Comparison of ENCODE assay signal across 8 mouse cellular contexts in the genomic region with DNA sequence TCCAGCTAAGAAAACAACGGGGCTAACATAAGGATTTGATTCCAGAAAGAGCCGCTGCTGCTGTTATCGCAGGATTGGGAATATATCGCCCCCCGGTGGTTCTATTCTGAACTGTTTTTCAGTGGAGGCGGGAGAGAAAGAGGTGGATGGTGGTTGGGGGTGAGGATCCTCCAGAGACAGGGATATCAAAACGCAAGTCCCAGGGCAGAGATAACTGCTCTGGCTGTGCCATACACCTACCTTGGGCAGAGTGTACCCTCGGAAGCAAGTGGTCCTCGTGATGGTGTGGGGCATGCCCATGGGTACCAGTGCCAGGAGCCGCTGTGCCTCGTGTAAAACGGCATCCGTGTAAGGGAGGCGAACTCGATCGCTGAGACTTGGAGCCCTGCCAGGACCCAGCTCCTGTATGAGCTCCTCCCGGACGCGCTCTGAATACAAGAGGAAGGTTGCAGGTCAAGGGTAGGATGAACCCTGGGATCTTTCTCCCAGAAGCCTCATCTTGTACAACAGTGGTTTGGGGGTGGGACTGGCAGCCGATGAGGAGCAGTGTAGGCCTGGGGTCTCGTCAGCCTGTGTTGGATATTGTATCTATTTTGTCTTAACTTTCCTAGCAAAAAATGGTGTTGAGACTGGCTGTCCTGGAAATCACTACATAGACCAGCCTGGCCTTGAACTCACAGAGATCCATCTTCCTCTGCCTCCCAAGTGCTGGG. TPM values are rescaled to one million over a fixed set of nuclear protein-coding genes. Genes with fewer than 3 reads are reported as not detected.
A peak's percentile ranks its signal among the peaks of the same experiment; 100 is the strongest.
DNase-seq lines count a peak whose midpoint lies in the region; ATAC-seq and TF ChIP-seq lines count a peak whose summit lies in the region.

No protein-coding gene starts in this region.

- H3K4me3 ChIP-seq in ES-E14 (ENCODE audit: insufficient read depth in 1 of 2, low read depth in 1 of 2, low read length in 2 of 2, poor library complexity in 1 of 2, severe bottlenecking in 1 of 2) = peak overlapping the region in 1 of 2 experiments; percentile 28; a peak in 1 of 4 replicates
- H3K4me3 ChIP-seq in forebrain, embryonic 15.5 days = peak overlapping the region; percentile 35
- H3K4me3 ChIP-seq in neural tube, embryonic 15.5 days (replicated peaks) = peak overlapping the region; percentile 27

- peaks cover 0 to 18% of the 10 kb centered on the region in 2 experiments; a peak in 2 of 4 replicates for H3K4me1 ChIP-seq in ES-E14 (ENCODE audit: control insufficient read depth in 2 of 2, insufficient read depth in 2 of 2, low read length in 2 of 2, poor library complexity in 1 of 2)
- H3K4me1 ChIP-seq in forebrain, embryonic 15.5 days = peaks cover 5% of the 10 kb centered on the region
- H3K4me1 ChIP-seq in neural tube, embryonic 15.5 days = peaks cover 8% of the 10 kb centered on the region

- no peaks in the 10 kb centered on the region for H3K9me3 ChIP-seq in ES-E14 (ENCODE audit: control insufficient read depth, insufficient read depth, low read depth, low read length)
- H3K9me3 ChIP-seq in forebrain, embryonic 15.5 days = no peaks in the 10 kb centered on the region
- no peaks in the 10 kb centered on the region for H3K9me3 ChIP-seq in neural tube, embryonic 15.5 days (replicated peaks)

- no peaks in the 10 kb centered on the region for H3K36me3 ChIP-seq in ES-E14 (ENCODE audit: control insufficient read depth, insufficient read depth, low read length, poor library complexity, severe bottlenecking)
- no peaks in the 10 kb centered on the region for H3K36me3 ChIP-seq in forebrain, embryonic 15.5 days
- H3K36me3 ChIP-seq in neural tube, embryonic 15.5 days = no peaks in the 10 kb centered on the region

- peak overlapping the region; percentile 50 for H3K4me2 ChIP-seq in forebrain, embryonic 15.5 days (replicated peaks)
- peak overlapping the region; percentile 53 for H3K4me2 ChIP-seq in neural tube, embryonic 15.5 days

- in situ Hi-C loops in ES-E14 (cut with MboI; ENCODE audit: low sequenced_read_pairs in 2 of 2, unreplicated experiment in 2 of 2) = loop anchor here in 1 of 2 experiments (10.0 kb wide), 1 partner anchor 51 kb away; a partner anchor contains a TSS

- no peak overlapping the region for H3K27ac ChIP-seq in ES-E14 (ENCODE audit: insufficient read depth, low read depth, low read length, poor library complexity, severe bottlenecking)
- no peak overlapping the region for H3K27ac ChIP-seq in forebrain, embryonic 15.5 days (replicated peaks)
- no peak overlapping the region for H3K27ac ChIP-seq in neural tube, embryonic 15.5 days (replicated peaks)

- 0 out of 2 replicates have a peak overlapping the region, but pooled peaks have one; percentile 54 for H3K9ac ChIP-seq in ES-E14 (ENCODE audit: insufficient read depth, low read depth, low read length, poor library complexity, severe bottlenecking)
- peak overlapping the region; percentile 50 for H3K9ac ChIP-seq in forebrain, embryonic 15.5 days (replicated peaks)
- H3K9ac ChIP-seq in neural tube, embryonic 15.5 days (replicated peaks) = peak overlapping the region; percentile 34

- DNase-seq in ES-E14 (ENCODE audit: low read depth, low spot score) = peak; percentile 77
- peak; percentile 67 for DNase-seq in c-Kit-positive CD71-negative TER-119-negative erythroid progenitor cells, embryonic 14.5 days (ENCODE audit: low read depth)
- DNase-seq in heart, postnatal 4 days = peak; percentile 89
- DNase-seq in layer of hippocampus, adult 11-12 months (ENCODE audit: low spot score) = peak; percentile 90
- DNase-seq in lung, adult 18-20 months = peak; percentile 54 to 81
- peak; percentile 48 to 77 for DNase-seq in thymus, postnatal 10 days (ENCODE audit: low spot score in 2 of 2)

- H3K27me3 ChIP-seq in forebrain, embryonic 15.5 days = no peaks in the 10 kb centered on the region
- H3K27me3 ChIP-seq in neural tube, embryonic 15.5 days (replicated peaks) = no peaks in the 10 kb centered on the region

- peak; percentile 74 for ATAC-seq in forebrain, embryonic 15.5 days (replicated peaks)
- peak; percentile 75 for ATAC-seq in neural tube, embryonic 15.5 days (ENCODE audit: low FRiP score)

- WGBS in forebrain, embryonic 15.5 days = 14% methylated on average over 21 of the region's 21 CpGs
- 14% methylated on average over 21 of the region's 21 CpGs for WGBS in neural tube, embryonic 15.5 days

TF ChIP-seq in ES-E14, 5 proteins besides CTCF, POLR2A, EP300 and RAD21:
- TF ChIP-seq CHD2 (IDR thresholded peaks at IDR 0.05; ENCODE audit: low read depth, low read length) (0 out of 2 replicates have a peak, but pooled peaks have one; percentile 45), MAFK (IDR thresholded peaks at IDR 0.05; ENCODE audit: insufficient read depth, low read depth, low read length) (no peak), ZNF384 (IDR thresholded peaks at IDR 0.05; ENCODE audit: low read depth, low read length) (0 out of 2 replicates have a peak, but pooled peaks have one; percentile 15), ZC3H11A (IDR thresholded peaks at IDR 0.05; ENCODE audit: borderline replicate concordance, low read depth, low read length) (peak; percentile 56)

RNA-seq across cellular contexts. Expression of a gene that starts 10.9 kb away (rescaled TPM):
- 11.2 and 12.9 TPM in 2 replicates for total RNA-seq in ES-E14 (2012; rRNA removed)
- polyA plus RNA-seq in forebrain, embryonic 15.5 days (2015; fragmentation: Nextera tagmentation; extraction: Ambion mirVana) = 0.61 and 1.1 TPM in 2 replicates
- 1 to 10 TPM; 7.5 to 8.7 TPM for total RNA-seq in heart, postnatal 4 days (2021)
- polyA plus RNA-seq in neural tube, embryonic 15.5 days (2015; fragmentation: Nextera tagmentation; extraction: Ambion mirVana) = 2.8 and 6.1 TPM in 2 replicates

RNA-seq across cellular contexts. Expression of a gene that starts 17.3 kb away (rescaled TPM):
- total RNA-seq in ES-E14 (2012; rRNA removed) = 27.1 and 56.5 TPM in 2 replicates
- 16.5 and 17.7 TPM in 2 replicates for polyA plus RNA-seq in forebrain, embryonic 15.5 days (2015; fragmentation: Nextera tagmentation; extraction: Ambion mirVana)
- total RNA-seq in heart, postnatal 4 days (2021) = 10 to 100 TPM; 79.5 to 90.3 TPM
- polyA plus RNA-seq in neural tube, embryonic 15.5 days (2015; fragmentation: Nextera tagmentation; extraction: Ambion mirVana) = 27.6 and 35.8 TPM in 2 replicates

RNA-seq across cellular contexts. Expression of a gene that starts 51.2 kb away (rescaled TPM):
- 67.1 and 69.0 TPM in 2 replicates for total RNA-seq in ES-E14 (2012; rRNA removed)
- polyA plus RNA-seq in forebrain, embryonic 15.5 days (2015; fragmentation: Nextera tagmentation; extraction: Ambion mirVana) = 51.8 and 53.5 TPM in 2 replicates
- 100 to 1,000 TPM; 147 to 149 TPM for total RNA-seq in heart, postnatal 4 days (2021)
- polyA plus RNA-seq in neural tube, embryonic 15.5 days (2015; fragmentation: Nextera tagmentation; extraction: Ambion mirVana) = 37.3 and 43.9 TPM in 2 replicates
